Mouse (Mus musculus) lung, embryonic 14.5 days (tissue): Measurements from ENCODE around the gene Pde6g. TPM values are rescaled to one million over a fixed set of nuclear protein-coding genes. Genes with fewer than 3 reads are reported as not detected.

Experiments
- ATAC-seq: fragments of 200-750 bp; cut with Nextera tagmentation; 2 replicates; pipeline ENCODE4 v1.8.0; 2017; ENCODE audit warnings: mild to moderate bottlenecking, moderate TSS enrichment, moderate library complexity; ENCODE audit not compliant: insufficient read depth
- DNase-seq: peaks from one replicate; pipeline ENCODE4 v3.0.0-alpha.2; 2015
- H3K27ac ChIP-seq: fragments of 300-500 bp; sonication (generic); 2 replicates; pipeline ENCODE4 v1.5.1; 2014; ENCODE audit warnings: low read depth, mild to moderate bottlenecking, moderate library complexity
- H3K27me3 ChIP-seq: fragments of 300-500 bp; sonication (generic); 2 replicates; pipeline ENCODE4 v1.6.1; 2014; ENCODE audit warnings: low read length, control low read depth; ENCODE audit not compliant: insufficient read depth
- H3K36me3 ChIP-seq: fragments of 300-500 bp; sonication (generic); 2 replicates; pipeline ENCODE4 v1.6.1; 2014; ENCODE audit warnings: control low read depth; ENCODE audit not compliant: insufficient read depth
- H3K4me1 ChIP-seq: fragments of 300-500 bp; sonication (generic); 2 replicates; pipeline ENCODE4 v1.6.1; 2014; ENCODE audit warnings: antibody characterized with exemption, control low read depth; ENCODE audit not compliant: insufficient read depth
- H3K4me2 ChIP-seq: fragments of 300-500 bp; sonication (generic); 2 replicates; pipeline ENCODE4 v1.6.1; 2014; ENCODE audit warnings: mild to moderate bottlenecking
- H3K4me3 ChIP-seq: fragments of 300-500 bp; sonication (generic); 2 replicates; pipeline ENCODE4 v1.5.1; 2014; ENCODE audit warnings: low read depth, low read length
- H3K9ac ChIP-seq: fragments of 300-500 bp; sonication (generic); 2 replicates; pipeline ENCODE4 v1.6.1; 2014
- H3K9me3 ChIP-seq: fragments of 300-500 bp; sonication (generic); 2 replicates; pipeline ENCODE4 v1.6.1; 2016; ENCODE audit warnings: low read depth, low read length, control low read depth
- CTCF ChIP-seq: IDR thresholded peaks from 2 replicates; pipeline ENCODE4 v1.5.1; 2016; ENCODE audit warnings: antibody characterized with exemption, low read depth
- WGBS: fragments of 180-500 bp; shearing (Covaris S2); extraction: QIAGEN DNeasy Blood & Tissue Kit; methylation state at CpG from one replicate; pipeline ENCODE4 v1.1.7; 2014; 5-methylcytosine and 5-hydroxymethylcytosine counted together
- polyA plus RNA-seq: library from polyadenylated mRNA; unstranded; fragments of >200 nt; fragmentation: Nextera tagmentation; extraction: Ambion mirVana; gene quantifications from 2 replicates; pipeline ENCODE4 v1.2.1, GENCODE M21; 2014

The Pde6g gene
- polyA plus RNA-seq, 1 experiment from 2014 or later: 0.18 TPM

- peak; percentile 100 for ATAC-seq
Observed at GRCm38 (mm10) chr11:120467051-120467735, 13.9 kb upstream of the Pde6g start, which contains the start of gene Arl16. Arl16 (minus strand) TSS chr11:120467607.

GRCm38 (mm10) chr11:120465521-120465920 lies 12.2 kb upstream of the Pde6g start:
- H3K4me1 ChIP-seq: peaks cover 10% of the 10 kb centered on the region; the same call in 1 of the 2 replicates
- H3K27ac ChIP-seq: no peak overlapping the region
- TF ChIP-seq CTCF: no peak
- H3K4me2 ChIP-seq: peak overlapping the region; percentile 78
- peaks cover 61% of the 10 kb centered on the region for H3K36me3 ChIP-seq
- 88% methylated on average over 4 of the region's 4 CpGs for WGBS
- DNase-seq (no peak), ATAC-seq (no peak)
- H3K9ac ChIP-seq: no peak overlapping the region
- H3K9me3 ChIP-seq: no peaks in the 10 kb centered on the region
- H3K4me3 ChIP-seq: no peak overlapping the region
- H3K27me3 ChIP-seq: no peaks in the 10 kb centered on the region

More at GRCm38 (mm10) chr11:120467051-120467735, 13.9 kb upstream of the Pde6g start, which contains the start of gene Arl16:
- no peaks in the 10 kb centered on the region for H3K9me3 ChIP-seq
- under 1% methylated on average over 52 of the region's 54 CpGs for WGBS
- H3K27ac ChIP-seq: peak within 1 kb of the TSS; percentile 42; the same call in 1 of the 2 replicates
- no peak for TF ChIP-seq CTCF
- peak within 1 kb of the TSS; percentile 78 for H3K4me2 ChIP-seq
- peak within 1 kb of the TSS; percentile 91 for H3K4me3 ChIP-seq
- H3K36me3 ChIP-seq: peaks cover 61% of the 10 kb centered on the region
- peak within 1 kb of the TSS; percentile 78 for H3K9ac ChIP-seq
- no peaks in the 10 kb centered on the region for H3K27me3 ChIP-seq
- peaks cover 10% of the 10 kb centered on the region; the same call in 1 of the 2 replicates for H3K4me1 ChIP-seq
- peak; percentile 99 for DNase-seq

DNA sequence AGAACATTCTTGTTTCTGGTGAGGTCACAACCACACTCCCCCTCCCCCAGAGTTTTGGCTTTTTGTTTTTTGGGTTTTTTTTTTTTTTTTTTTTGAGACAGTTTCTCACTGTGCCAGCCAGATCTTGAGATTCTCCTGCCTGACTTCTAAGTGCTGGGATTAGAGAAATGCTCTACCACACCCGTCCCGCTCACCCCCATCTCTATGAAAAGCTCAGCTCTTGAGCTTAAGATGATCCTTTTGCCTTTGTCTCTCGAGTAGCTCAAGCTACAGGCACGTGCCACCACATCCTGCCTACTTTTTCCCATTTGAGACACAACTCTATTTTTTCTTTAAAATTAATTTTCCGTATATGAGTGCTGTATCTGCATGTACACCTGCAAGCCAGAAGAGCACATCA lies 11.1 kb upstream of the Pde6g start:
- no peak overlapping the region for H3K4me3 ChIP-seq
- no peak for TF ChIP-seq CTCF
- no peaks in the 10 kb centered on the region for H3K27me3 ChIP-seq
- peaks cover 60% of the 10 kb centered on the region for H3K36me3 ChIP-seq
- 84% methylated on average over 5 of the region's 5 CpGs for WGBS
- DNase-seq: no peak
- H3K27ac ChIP-seq: no peak overlapping the region
- H3K9ac ChIP-seq: no peak overlapping the region
- H3K9me3 ChIP-seq: no peaks in the 10 kb centered on the region
- H3K4me1 ChIP-seq: peaks cover 10% of the 10 kb centered on the region; the same call in 1 of the 2 replicates
- H3K4me2 ChIP-seq: no peak overlapping the region
- ATAC-seq: no peak

DNA sequence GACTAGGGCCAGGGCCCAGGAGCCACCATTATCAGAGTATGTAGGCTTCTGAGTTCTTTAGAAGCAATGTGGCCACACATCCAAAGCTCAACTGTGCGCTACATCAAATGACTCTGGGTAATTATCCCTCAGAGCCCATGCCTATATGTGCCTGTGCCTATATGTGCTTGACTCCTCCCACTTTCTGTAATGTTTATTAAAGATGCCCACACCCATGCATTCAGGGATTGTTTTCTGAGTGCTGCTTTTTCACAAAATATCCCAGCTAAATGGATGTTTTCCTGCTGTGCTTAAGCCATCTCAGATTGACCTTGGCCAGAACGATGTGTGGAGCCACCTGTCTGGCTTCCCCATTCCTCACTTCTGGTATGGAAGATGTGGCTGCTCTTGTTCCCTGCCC lies 10.2 kb upstream of the Pde6g start:
- Histone ChIP-seq H3K36me3 (peaks cover 58% of the 10 kb centered on the region), H3K4me1 (peaks cover 9% of the 10 kb centered on the region; the same call in 1 of the 2 replicates), H3K27ac (no peak overlapping the region), H3K9me3 (no peaks in the 10 kb centered on the region), H3K4me3 (no peak overlapping the region), H3K27me3 (no peaks in the 10 kb centered on the region), H3K4me2 (no peak overlapping the region), H3K9ac (no peak overlapping the region)
- WGBS: 84% methylated on average over 2 of the region's 2 CpGs
- ATAC-seq (no peak), DNase-seq (no peak)
- no peak for TF ChIP-seq CTCF

GRCm38 (mm10) chr11:120458847-120459597 lies 5.7 kb upstream of the Pde6g start:
- Histone ChIP-seq H3K4me3 (peak overlapping the region; percentile 90), H3K36me3 (peaks cover 45% of the 10 kb centered on the region), H3K27me3 (no peaks in the 10 kb centered on the region), H3K27ac (peak overlapping the region; percentile 80; the same call in 1 of the 2 replicates), H3K4me2 (peak overlapping the region; percentile 94), H3K4me1 (0 out of 2 replicates have a peak, but pooled peaks cover 3% of the 10 kb centered on the region), H3K9me3 (no peaks in the 10 kb centered on the region), H3K9ac (peak overlapping the region; percentile 91)
- TF ChIP-seq CTCF: peak; percentile 36; the same call in 1 of the 2 replicates
- DNase-seq (no peak), ATAC-seq (no peak)
- WGBS: 61% methylated on average over 6 of the region's 6 CpGs

DNA sequence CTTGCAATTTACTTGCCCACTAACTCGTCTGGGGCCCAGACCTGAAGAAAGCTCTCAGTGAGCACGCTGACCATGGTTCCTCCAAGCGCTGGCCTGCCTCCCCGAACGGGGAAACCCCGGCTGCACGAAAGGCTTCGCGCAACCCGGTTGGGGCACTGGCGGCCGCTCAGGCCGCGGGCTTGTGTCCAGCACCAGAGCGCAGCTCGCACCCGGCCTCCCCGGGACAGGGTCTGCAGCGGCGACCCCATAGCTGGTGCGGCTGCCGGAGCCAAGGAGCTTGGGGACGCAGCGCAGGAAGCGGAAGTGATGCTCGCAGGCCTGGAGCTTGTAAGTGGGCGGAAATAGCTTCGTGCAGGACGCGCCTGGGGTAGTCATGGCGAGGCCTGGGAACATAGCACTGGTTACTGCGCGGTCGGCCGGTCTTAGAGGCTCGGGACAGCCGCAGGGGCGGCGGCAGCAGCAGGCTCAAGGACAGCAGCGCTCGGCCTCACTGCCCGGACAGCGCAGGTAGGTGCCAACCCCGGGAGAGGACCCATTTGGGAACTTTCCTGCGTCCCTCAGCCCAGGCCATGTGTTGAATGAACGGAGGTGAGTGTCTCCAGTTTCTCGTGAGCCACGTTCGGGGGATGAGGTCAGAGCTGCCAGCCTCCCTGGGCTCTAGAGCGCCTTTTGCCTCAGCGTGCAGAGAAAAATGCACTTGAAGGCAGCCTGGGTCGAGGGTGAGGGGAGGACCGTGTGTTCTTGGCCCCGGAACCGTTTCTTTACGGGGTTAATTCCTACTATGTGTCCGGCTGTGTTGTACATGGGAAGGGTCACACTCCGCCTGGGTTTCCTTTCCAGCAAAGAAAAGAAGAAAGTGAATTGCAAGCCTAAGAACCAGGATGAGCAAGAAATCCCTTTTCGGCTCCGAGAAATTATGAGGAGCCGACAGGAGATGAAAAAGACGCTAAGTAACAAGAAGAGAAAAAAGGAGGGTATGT lies 4.8 kb upstream of the Pde6g start, which contains the start of the genes Oxld1 and Ccdc137:
Gene Oxld1 (minus strand): TSS at position 297 of the 980 bp plus-strand sequence.
Gene Ccdc137 (plus strand): TSS at position 344 of the 980 bp plus-strand sequence.
- peak within 1 kb of the TSS; percentile 94 for H3K4me2 ChIP-seq
- peak within 1 kb of the TSS; percentile 90 for H3K4me3 ChIP-seq
- peak within 1 kb of the TSS; percentile 80 for H3K27ac ChIP-seq
- ATAC-seq (peak; percentile 95), DNase-seq (peak; percentile 92)
- no peak for TF ChIP-seq CTCF
- H3K9me3 ChIP-seq: no peaks in the 10 kb centered on the region
- H3K27me3 ChIP-seq: no peaks in the 10 kb centered on the region
- WGBS: 2% methylated on average over 62 of the region's 62 CpGs
- H3K36me3 ChIP-seq: peaks cover 35% of the 10 kb centered on the region
- H3K4me1 ChIP-seq: 0 out of 2 replicates have a peak, but pooled peaks cover 3% of the 10 kb centered on the region
- peak within 1 kb of the TSS; percentile 91 for H3K9ac ChIP-seq
